Mouse (Mus musculus): ENCODE results near the gene Pttg1ip.

Pttg1ip gene

DNA sequence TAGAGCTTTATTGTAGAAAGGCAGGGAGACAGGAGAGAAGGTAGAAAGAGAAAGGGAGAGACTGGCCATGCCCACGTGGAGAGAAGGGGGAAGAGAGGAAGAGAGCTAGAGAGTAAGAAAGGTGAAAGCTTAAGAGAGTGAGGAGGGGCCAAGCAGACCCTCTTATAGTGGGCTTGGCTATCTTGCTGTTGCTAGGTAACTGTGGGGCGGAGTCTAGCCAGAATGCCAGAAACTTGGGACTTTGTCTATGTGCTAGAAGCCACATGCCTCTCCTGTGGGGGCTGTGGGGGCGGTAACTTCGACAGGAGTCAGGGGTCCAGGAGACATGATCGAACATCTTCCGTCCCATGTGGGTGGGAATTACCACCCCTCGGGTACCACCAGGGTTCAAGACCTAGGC, 12.0 kb upstream of the Pttg1ip start:
- no peak for DNase-seq (ENCODE audit: low spot score)

GRCm38 (mm10) chr10:77569973-77570658, 11.4 kb upstream of the Pttg1ip start:
- no peak for DNase-seq (ENCODE audit: low spot score)

- DNase-seq (ENCODE audit: low spot score) = no peak
These were observed 9.3 kb upstream of the Pttg1ip start for GRCm38 (mm10) chr10:77572225-77572624.

- DNase-seq (ENCODE audit: low spot score) = no peak
These were observed 8.4 kb upstream of the Pttg1ip start for GRCm38 (mm10) chr10:77573162-77573561.

GRCm38 (mm10) chr10:77580027-77580920, 1.2 kb upstream of the Pttg1ip start:
- peak; percentile 11 for DNase-seq (ENCODE audit: low spot score)

DNA sequence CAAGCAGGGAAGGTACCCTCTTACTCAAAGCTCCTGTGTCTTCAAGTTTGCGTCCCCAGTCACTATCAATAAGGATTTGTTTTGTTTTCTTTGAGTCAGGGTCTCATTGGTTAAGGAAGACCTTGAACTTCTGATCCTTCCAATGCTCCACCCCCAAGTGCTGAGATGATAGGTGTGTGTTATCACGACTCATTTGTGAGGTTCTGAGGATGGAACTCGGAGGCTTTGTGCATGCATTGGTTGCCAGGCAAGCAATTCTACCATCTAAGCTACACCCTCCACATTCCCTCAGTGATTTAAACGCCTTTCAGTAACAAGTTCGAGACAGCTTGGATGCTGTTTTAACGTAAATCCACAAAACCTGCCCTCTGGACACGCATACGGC, 505 bp upstream of the Pttg1ip start:
- DNase-seq (ENCODE audit: low spot score) = no peak

- no peak for DNase-seq (ENCODE audit: low spot score)
These were observed 732 bp downstream of the Pttg1ip start for GRCm38 (mm10) chr10:77582285-77582618.

GRCm38 (mm10) chr10:77583795-77584422, 2.4 kb downstream of the Pttg1ip start:
- no peak for DNase-seq (ENCODE audit: low spot score)

- DNase-seq (ENCODE audit: low spot score) = no peak
These were observed 5.1 kb downstream of the Pttg1ip start for GRCm38 (mm10) chr10:77586637-77587036.

GRCm38 (mm10) chr10:77587091-77587775, 5.7 kb downstream of the Pttg1ip start:
- DNase-seq (ENCODE audit: low spot score) = no peak

- DNase-seq (ENCODE audit: low spot score) = no peak
These were observed 6.5 kb downstream of the Pttg1ip start for GRCm38 (mm10) chr10:77588036-77588435.

GRCm38 (mm10) chr10:77589117-77589516, 7.6 kb downstream of the Pttg1ip start:
- DNase-seq (ENCODE audit: low spot score) = no peak

DNA sequence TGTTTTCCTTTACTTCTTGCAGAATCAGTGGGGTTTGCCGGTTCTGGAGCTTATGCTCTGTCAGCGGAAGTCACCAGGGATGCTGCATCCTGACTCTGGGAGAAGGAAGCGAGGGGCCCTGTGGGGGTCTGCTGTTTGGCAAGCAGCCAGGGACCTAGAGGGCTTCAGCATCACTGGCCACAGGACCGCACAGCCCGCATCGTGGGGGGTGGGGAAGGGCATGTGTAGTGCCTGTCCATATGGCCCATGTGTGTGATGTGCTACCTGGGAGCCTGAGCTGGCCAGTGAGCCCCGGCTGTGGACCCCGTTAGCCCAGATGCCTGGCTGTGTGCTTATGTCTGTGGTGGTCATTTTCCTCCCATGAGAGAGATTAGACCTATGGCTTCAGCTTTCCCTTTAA, 8.2 kb downstream of the Pttg1ip start:
- DNase-seq (ENCODE audit: low spot score) = no peak

- DNase-seq (ENCODE audit: low spot score) = peak; percentile 42
These were observed 9.3 kb downstream of the Pttg1ip start for GRCm38 (mm10) chr10:77590812-77591211.

DNA sequence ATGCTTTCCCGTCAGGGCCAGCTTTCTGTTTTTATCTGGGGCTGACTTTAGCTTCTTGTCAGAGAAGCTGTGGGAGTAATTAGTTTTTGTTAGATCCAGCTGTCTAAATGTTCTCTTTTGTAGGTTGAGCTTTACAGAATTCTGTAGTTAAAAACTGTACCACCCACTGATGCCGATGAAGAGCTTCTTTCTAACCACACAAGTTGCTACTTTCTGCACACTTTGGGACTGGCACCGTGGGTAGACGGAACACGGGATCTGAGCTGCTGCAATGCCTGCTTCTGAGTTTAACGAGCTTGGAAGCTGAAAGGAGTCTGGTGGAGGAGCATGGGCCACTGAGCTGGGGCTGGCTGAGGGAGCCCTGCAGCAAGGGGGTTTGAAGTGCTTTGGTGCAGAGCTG, 10.0 kb downstream of the Pttg1ip start:
- no peak for DNase-seq (ENCODE audit: low spot score)

- DNase-seq (ENCODE audit: low spot score) = no peak
These were observed 14.5 kb downstream of the Pttg1ip start for GRCm38 (mm10) chr10:77596060-77596459.

DNA sequence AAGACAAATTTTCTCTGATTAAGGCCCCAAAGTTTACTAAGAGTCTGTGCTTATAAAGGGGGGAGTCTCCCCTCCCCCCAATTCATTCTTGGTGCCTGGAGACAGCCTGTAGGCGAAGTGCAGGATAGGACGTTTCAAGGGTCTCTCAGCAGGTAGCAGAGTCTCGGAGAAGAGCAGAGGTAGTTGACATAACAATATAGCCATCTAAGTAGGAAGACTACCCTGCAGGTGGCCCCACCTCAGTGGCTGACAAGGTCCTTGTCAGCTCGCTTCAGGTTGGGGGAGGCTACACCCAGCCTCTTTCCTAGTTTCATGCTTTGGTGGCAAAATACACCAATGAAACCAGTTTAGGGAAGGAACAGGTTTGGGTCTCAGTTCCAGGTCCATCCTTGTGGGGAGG, 21.5 kb downstream of the Pttg1ip start:
- DNase-seq (ENCODE audit: low spot score) = no peak

DNA sequence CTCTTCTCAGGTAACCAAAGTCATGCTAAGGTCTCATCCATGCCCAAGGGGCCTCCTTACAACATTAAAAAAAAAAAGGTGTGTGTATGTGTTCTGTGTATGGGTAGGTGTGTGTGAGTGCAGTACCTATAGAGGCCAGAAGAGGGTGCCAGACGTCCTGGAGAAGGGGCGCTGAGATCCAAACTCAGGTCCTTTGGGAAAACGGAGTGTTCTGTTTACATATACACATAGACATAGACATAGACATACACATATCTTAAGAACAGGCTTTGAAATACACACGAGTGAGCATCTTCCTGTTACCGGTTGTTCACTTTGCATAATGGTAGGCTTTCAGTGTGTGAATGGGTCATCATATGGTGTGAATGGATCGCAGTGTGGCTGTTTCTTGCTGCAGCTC, 22.6 kb downstream of the Pttg1ip start:
- no peak for DNase-seq (ENCODE audit: low spot score)

DNA sequence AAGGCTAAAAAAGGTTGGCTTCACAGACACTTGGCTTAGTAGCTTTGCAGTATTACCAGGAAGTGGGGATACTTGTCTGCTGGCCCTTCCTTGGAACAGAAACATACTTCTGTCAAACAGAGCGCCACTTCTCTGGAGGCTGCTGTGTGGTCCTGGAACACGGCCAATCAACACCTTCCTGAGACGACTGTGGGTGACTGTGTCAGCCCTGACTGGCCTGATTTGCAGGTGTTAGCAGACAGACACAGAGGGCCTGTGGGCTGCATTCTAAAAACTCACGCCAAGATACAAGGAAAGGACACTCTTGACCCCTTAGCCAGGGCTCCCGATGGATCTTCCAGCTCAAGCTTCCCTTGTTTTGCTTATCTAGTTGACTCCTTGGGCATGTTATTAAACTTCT, 23.4 kb downstream of the Pttg1ip start:
- DNase-seq (ENCODE audit: low spot score) = no peak

DNA sequence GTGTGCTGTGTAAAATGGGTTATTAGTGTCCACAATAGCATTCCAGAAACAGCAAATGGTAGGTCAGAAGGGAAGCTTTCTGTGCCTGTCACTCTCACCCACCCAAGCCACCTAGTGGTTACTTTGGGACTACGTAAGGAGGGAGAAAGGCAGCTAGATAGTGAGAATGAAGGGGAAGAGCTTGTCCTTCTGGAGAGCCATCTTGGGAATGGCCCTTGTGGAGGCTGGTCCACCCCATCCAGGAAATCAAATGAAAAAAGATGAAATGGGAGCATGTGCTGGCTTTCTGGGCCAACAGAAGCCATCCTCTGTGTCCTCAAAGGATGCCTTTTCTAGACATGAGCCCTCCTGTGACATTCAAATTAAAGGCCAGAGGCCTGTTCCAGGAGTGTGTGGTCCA, 23.8 kb downstream of the Pttg1ip start:
- DNase-seq (ENCODE audit: low spot score) = no peak

- peak; percentile 98 for DNase-seq (ENCODE audit: low spot score)
These were observed 24.6 kb downstream of the Pttg1ip start, which contains the start of the genes Sumo3 and Gm49325 for GRCm38 (mm10) chr10:77605908-77606826. Gene Sumo3, plus strand, starts transcription at chr10:77606097. Gene Gm49325, plus strand, starts transcription at chr10:77606197.

All from ovary, postnatal 14 days (tissue).